Mouse (Mus musculus) c-Kit-positive CD71-positive TER-119-positive erythroid progenitor cells, embryonic 14.5 days (primary cell): Measurements from ENCODE around the gene Vti1b.
"Not testable (repeated sequence)": the region's sequence is repeated elsewhere in the genome, so short reads cannot be mapped to it uniquely, and the experiment has no call there.

ENCODE experiments used
- DNase-seq: peaks from one replicate; pipeline ENCODE4 v3.0.0-alpha.2; 2013; ENCODE audit warnings: low spot score

Gene Vti1b

GRCm38 (mm10) chr12:79172019-79172941 lies at the start of gene Vti1b:
Gene Vti1b, minus strand, starts transcription at chr12:79172667.
- DNase-seq, result peak; percentile 81

GRCm38 (mm10) chr12:79217511-79217910 lies 45.0 kb upstream of the Vti1b start:
- DNase-seq, result no peak

DNA sequence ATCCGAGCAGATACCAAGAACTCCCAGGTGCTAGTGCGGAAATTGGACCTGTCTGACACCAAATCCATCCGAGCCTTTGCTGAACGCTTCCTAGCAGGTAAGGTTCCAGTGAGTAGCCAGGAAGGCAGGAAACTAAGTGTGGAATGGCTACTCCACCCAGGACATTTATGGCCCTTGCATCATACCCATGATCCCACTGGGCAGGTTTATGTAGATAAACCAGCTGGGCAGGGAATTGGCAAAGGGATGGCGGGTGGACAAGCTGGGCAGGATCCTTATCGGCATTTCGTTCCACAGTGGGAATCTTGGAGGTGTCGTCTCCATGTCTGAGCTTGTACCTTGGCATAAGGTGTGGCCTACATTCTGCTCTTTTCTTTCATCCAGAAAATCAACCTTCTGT lies 39.0 kb upstream of the Vti1b start:
- no peak for DNase-seq

DNA sequence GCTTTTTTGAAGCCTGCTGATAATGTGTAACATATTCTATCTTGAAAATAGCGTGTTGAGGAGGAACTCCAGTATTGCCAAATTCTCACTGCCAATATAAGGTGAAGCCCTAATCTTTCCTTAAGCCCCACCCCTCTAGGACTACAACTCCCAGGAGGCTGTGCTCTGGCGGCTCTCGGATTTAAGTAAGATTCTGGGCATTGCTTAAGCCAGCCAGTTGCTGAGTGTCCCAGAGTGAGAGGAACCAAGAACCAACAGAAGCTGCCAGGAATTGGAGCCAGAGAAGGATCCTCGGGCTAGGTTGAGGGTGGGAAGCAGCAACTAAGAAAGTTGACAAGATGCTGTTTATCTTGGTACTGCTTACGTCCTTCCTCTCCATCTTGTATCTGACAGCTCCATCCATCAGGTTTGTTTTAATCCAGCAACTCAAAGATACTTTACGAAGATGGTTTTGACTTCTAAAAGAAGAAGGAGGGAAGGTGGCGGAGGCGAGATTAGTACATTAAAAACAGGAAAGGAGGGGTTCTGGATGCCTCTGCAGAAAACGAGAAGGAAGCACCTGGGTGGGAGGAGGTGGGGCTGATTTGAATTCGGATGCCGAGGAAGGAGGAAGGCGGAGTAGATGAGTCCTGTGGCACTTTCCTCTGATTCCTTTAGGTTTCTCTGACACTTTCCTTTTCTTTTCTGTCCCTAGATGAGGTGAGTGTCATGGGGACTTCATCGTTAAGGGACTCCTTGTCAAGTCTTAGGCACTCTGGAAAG lies 36.4 kb upstream of the Vti1b start, which contains the start of gene Rdh12:
Gene Rdh12 (plus strand): TSS at position 212 of the 762 bp plus-strand sequence.
- DNase-seq, result no peak

DNA sequence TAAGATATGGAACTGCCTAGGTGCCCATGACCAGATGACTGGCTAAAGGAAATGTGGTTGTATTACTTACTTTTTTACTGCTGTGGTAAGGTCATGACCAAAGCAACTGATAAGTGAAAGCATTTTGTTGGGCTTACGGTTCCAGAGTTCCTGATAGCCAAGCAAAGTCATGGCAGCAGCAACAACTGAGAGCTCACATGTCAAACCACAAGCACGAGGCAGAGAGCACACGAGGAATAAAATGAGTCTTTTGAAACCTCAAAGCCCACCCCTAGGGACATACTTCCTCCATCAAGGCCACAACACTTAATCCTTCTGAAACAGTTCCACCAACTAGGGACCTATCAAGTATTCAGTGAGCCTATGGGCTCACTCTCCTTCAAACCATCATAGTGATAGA lies 29.4 kb upstream of the Vti1b start:
- DNase-seq, result no peak

- no peak for DNase-seq
Measured at GRCm38 (mm10) chr12:79197105-79197504, 24.6 kb upstream of the Vti1b start.

DNA sequence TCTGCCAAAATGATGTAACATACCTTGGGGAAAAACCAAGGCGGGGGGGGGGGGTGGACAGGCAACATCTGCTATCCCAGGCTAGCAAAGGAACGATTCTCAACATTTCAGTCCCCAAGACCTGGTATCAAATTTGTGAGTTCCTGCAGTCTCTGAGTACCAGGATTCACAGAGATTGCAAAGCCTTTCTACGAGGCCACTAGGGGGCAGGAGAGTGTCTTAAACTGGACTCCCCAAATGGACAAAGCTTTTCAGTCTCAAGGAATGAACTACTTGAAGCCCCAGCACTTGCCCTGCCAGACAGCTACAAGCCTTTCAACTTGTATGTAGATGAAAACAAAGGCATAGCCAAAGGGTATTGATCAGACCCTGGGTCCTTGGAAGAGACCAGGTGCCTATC lies 21.0 kb upstream of the Vti1b start:
- DNase-seq, result peak; percentile 70

GRCm38 (mm10) chr12:79192193-79192592 lies 19.7 kb upstream of the Vti1b start, which contains the start of gene Rdh11:
Gene Rdh11, minus strand, starts transcription at chr12:79192293.
- DNase-seq, result no peak

GRCm38 (mm10) chr12:79191701-79192100 lies 19.2 kb upstream of the Vti1b start:
- DNase-seq, result peak; percentile 82

- DNase-seq, result peak; percentile 85
Measured at GRCm38 (mm10) chr12:79190931-79191673, 18.6 kb upstream of the Vti1b start.

- not testable (repeated sequence) for DNase-seq
Measured at GRCm38 (mm10) chr12:79185160-79185559, 12.7 kb upstream of the Vti1b start.

- no peak for DNase-seq
Measured at GRCm38 (mm10) chr12:79175998-79176397, 3.5 kb upstream of the Vti1b start.

DNA sequence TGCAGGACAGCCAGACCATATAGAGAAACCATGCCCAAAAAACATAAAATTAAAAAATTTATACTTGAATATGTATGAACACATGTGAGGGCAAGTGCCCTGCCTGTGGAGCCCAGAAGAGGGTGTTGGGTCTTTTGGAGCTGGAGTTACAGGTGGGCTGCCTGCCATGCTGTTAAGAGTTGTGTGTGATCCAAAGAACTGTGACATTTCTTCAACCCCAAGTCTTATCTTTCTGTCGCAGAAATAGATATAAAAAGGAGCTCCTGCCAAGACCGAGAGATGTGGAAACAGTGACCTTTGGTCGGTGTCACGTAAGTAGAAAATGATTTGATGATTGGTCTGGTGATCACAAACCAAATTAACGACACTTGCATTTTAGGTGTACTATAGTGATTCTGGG lies 1.3 kb upstream of the Vti1b start:
- peak; percentile 55 for DNase-seq

DNA sequence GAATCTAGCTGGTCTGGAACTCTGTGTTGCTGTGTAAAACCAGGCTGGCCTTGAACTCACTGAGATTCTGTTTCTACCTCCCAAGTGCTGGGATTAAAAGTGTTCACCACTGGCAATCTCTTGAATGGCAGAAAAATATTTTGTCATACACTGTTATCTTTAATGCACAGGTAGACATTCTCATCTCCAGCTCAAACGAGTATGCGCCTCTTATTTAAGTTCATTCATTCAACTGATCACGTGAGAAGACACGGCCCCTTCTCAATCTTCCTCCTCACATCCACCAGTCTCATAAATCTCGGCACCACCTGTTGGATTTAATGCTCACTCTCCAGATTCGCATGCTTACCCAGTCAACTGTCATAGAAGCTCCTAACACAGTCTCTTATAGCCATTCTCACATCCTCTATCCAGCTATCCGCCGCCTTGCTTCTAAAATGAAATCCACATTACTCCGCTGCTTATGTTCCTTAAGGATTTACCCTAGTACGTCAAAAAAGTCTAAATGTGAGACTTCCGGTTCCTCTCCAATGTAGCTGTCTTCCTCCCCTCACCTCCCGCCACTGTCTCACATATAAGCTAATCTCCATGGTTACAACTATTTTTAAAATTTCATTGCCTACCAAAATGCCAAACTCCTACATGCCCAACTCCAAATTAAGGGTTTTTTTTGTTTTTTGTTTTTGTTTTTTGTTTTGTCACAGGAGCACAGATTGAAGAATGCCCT lies 1.0 kb downstream of the Vti1b start:
- DNase-seq, result no peak

DNA sequence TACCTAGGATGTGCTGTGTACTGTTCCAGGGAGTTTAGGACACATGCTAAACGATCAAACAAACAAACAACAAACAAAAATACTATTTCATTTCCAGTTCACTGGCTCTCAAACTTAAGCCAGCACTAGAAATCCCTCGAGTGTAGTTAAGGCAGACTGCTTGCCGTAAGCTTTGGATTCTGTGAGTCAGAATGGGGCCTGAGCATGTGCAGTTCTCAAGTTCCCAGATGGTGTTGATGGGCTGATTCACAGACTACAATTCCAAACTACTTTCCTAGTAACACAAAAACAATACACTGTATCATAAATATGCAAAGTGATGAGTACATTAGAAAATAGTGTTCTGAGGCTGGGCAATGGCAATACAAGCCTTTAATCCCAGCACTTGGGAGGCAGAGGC lies 2.0 kb downstream of the Vti1b start:
- DNase-seq, result no peak

- no peak for DNase-seq
Measured at GRCm38 (mm10) chr12:79169173-79169572, 3.3 kb downstream of the Vti1b start.

DNA sequence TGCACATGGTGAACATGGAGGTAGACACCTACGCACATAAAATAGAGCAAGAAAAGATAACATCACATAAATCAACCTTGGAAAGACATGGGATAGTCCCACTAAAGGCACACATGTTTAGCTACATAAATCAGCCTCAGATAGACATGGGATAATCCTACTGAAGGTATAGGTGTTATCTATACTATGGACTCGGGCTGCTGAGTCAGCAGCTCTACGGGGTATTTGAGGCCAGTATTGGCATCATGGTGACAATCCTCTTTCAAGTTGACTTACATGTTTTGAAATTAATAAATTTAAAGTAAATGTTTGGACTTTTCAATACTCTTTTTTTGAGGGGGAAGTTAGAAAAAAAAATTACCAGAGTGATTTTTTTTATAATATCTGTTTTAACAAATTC lies 9.6 kb downstream of the Vti1b start:
- DNase-seq, result no peak

DNA sequence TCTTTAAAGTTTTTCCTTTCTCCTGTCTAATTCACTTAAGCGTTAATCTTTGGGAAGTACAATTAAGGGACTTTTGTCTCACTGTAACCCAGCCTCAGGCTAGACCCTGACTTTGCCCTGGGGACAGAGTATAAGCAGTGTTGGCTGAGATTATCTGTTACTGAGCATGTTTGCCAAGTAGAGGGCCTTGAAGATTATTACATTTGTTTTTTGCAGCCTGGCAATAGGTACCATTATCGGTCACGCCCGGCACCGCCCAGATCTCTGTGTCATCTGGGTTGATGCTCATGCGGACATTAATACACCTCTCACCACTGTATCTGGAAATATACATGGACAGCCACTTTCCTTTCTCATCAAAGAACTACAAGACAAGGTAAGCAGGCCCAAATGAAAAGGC lies 22.8 kb downstream of the Vti1b start:
- no peak for DNase-seq

GRCm38 (mm10) chr12:79141384-79141783 lies 31.1 kb downstream of the Vti1b start:
- DNase-seq, result no peak

- no peak for DNase-seq
Measured at GRCm38 (mm10) chr12:79140811-79141210, 31.7 kb downstream of the Vti1b start.

- no peak for DNase-seq
Measured at GRCm38 (mm10) chr12:79139417-79139816, 33.0 kb downstream of the Vti1b start.

- no peak for DNase-seq
Measured at GRCm38 (mm10) chr12:79138999-79139398, 33.5 kb downstream of the Vti1b start.
